Mouse (Mus musculus) G1E-ER4 (cell line): ENCODE measurements around the gene Diaph3. TPM values are rescaled to one million over a fixed set of nuclear protein-coding genes. Genes with fewer than 3 reads are reported as not detected.

Experiments
- GATA1 ChIP-seq: IDR thresholded peaks from one replicate; pipeline ENCODE4 v1.8.0; 2012; ENCODE audit warnings: low read length, inconsistent platforms
- polyA plus RNA-seq: library from polyadenylated mRNA; stranded (reverse); fragments of >175 nt; gene quantifications from 2 replicates; pipeline ENCODE4 v1.2.3, GENCODE M21; 2012

The Diaph3 gene
- polyA plus RNA-seq, 1 experiment, result 118 TPM

DNA sequence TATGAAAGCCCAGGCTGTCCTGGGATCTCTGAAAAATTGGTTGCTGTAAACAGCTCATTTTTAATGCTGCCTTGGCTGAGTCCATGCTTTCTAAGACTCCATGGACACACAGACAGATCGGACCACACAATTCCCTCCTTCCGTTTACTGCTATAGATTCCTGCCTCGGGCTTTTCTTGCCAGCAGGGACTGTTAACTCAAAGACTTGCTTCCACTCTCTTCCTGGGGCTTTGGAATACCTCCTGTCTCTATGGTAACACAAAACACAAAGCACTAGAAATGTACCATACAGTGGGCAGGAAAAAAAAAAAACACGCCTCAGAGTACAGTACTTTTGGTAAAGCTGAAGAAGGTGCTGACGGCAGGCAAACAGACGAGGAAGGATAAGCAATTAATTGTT is 464.0 kb downstream of the Diaph3 start:
- no peak for TF ChIP-seq GATA1

DNA sequence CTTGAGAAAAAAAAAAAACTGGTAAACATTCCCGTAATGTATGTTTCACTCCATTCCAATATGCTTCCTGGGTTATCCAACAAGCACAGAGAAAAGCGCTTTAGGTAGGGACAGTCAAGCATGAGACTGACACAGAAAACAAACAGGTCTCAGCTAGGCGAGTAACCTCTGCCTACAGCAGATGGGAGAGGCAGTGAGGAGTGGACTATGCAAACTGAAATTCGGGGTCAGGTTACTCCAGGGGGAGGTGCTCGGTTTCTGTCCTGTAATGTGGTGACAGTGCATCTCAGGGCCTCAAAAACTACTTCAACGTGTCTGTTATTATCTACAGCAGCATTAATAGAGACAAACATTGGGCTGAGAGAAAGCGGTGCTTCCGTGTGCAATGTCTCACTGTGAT is 465.7 kb downstream of the Diaph3 start:
- TF ChIP-seq GATA1, result no peak

DNA sequence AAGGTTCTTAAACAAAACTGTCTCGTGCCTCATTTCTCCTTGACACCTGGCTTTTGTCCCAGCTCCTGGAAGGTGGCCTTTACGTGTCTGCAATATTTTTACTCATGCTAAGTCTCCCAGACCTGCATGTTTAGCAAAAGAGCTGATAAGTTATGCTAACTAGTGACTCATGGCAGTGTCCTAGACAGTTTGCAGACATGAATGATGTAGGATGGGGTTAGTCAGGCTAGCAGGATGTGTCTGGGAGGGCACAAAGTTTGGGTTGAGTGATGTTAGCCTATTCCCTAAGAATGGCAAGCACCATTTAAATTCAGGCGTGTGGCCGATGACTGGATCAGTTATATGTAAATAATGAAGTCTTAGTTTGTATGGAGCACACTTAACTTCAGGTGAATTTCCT is 478.2 kb downstream of the Diaph3 start:
- TF ChIP-seq GATA1, result no peak

DNA sequence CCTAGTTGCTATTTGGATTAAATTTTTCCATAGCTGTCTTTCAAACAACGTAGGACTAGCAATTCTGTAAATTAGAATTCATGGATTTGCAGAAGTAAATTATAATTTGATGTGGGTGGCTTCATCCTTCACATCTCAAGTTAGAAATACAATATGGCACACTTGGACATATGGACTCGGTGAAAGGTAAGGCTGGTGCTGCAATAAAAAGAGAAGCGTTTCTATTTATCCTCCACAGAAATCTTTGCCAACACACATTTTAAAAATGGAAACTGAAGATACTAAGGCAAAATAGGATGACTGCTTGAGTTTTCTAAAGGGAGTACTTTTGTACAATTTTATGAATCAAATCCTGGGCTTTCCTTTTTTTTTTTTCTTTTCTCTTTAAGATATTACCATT is 480.5 kb downstream of the Diaph3 start:
- no peak for TF ChIP-seq GATA1

DNA sequence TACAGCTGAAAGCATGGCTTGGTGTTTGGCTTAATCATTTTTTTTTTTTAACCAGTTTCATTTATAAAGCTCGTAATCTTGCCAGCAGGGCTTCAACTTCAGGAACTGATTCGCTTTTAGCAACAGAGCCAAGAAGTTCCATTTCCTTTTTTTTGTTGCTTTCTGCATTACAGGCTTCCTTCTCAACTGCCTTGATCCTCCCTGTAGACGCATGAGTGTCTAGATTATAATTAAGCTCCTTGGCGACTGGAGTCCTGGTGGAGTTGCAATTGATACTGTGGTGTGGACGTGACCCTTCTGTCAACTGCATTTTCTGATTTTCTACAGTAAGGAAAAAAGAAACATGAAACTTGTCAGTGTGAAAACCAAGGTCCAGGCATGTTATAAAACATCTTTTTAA is 484.8 kb downstream of the Diaph3 start:
- no peak for TF ChIP-seq GATA1

DNA sequence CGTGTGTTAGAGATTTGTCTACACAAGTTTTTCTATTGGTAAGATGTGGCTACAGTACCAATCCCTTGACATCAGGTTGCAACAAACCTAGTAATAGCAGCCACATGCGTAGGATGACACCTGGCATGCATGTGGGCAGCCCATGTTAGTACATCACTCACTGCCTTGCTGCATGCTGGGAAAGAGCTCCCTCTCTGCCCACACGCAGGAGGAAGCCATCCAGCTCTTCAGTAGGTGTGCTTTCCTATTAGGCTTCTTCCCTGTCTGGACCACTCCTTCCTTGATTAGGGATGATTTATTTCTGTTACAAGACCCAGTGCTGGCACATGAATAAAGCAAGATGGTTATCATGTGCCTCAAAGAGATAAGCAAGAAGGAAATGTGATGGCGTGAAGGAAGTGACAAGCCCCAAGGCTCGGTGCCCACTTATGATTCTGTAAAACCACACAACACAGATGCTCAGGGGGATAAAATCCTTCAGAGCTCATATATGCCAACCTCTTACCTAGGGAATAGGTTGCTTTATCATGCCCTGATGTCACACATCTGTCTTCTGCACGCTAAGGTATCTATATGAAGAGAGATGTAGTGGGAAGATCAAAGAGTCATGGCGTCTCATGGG is 494.4 kb downstream of the Diaph3 start:
- TF ChIP-seq GATA1, result no peak

DNA sequence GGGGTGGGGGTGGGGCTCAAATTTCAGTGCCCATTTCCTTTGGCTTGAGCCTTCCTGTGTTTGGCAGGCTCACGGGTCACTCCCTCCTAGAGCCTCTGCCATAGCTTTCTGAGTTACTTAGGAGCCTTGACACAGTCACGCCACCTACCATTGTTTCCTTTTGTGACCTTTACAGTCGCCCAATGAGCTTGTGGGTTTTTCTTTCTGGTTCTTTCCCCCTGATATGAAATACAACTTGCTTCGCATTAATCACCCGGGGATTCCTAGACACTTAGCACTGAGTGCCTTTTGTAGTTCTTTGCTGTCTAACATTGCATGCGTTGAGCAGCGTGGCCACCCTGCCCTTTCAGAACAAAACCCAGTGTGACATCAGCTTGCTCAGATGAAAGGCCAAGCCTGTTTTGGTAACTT is 498.2 kb downstream of the Diaph3 start:
- TF ChIP-seq GATA1, result no peak

DNA sequence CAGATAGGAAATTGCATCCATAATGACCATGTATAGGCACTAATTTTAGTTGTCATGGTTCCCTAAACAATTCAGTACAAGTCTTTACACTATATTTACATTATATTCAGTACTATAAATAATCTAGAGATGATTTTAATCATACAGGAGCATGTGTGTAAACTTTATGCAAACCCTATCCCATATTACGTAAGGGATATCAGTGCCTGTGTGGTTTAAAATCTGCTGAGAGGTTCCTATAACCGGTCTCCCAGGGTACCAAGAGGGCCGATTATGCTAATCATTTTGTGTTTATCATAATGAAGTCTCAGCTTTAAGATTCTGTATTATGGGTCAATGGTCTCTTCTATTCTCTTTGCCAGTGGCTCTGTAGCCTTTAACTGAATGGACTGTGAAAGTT is 499.2 kb downstream of the Diaph3 start:
- TF ChIP-seq GATA1, result no peak

DNA sequence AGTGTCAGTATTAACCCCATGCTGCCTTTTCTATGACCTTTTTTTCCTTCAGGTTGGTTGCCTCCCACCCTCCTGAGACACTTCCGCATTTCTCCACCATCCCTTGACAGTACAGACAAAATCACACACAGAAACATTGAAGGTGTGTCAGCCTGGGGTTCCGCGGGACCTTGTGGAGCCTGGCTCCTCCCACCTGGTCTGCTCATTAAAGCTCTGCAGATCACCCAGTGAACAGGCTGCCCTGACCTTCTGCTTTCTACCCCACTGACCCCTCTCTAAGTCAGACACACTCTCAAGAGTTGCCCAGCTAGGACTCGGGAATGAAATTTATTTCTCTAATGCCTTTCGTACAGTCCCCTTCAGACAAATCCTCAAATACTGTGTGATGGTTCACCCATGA is 500.9 kb downstream of the Diaph3 start:
- no peak for TF ChIP-seq GATA1

DNA sequence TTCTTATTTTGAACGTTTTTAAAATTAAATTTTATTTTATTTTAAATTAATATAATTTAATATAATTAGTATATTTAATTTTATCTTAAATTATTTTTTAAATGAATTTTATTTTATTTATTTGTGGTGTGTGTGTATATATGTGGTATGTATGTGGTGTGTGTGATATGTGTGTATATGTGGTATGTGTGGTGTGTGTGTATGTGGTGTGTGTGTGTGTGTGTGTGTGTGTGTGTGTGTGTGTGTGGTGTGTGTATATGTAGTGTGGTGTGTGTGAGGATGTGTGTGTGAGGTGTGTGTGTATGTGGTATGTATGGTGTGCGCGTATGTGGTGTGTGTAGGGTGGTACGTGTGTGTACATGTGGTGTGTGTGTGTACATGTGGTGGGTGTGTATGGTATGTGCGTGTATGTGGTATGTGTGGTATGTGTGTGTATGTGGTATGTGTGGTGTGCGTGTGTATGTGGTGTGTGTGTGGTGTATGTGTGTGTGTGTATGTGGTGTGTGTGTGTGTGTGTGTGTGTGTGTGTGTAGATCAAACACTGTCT is 505.4 kb downstream of the Diaph3 start:
- no peak for TF ChIP-seq GATA1

DNA sequence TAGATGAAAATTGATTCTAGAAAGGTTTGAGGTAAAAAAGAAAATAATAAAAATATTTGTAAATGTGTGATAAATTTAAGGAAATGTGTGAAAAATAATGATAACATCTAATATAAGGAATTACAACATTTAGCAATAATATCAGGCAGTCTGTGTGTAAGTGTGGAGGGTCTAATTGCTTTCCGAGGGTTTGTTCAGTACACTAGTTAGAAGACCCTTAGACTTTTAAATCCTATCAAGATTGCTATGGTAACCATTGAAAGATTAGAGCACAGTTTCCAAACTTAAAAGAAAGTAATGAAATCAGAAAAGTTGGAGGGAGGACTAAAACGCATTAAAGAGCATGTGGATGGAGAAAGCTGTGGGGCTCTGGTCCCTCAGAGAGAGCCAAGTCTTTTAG is 506.0 kb downstream of the Diaph3 start:
- no peak for TF ChIP-seq GATA1

DNA sequence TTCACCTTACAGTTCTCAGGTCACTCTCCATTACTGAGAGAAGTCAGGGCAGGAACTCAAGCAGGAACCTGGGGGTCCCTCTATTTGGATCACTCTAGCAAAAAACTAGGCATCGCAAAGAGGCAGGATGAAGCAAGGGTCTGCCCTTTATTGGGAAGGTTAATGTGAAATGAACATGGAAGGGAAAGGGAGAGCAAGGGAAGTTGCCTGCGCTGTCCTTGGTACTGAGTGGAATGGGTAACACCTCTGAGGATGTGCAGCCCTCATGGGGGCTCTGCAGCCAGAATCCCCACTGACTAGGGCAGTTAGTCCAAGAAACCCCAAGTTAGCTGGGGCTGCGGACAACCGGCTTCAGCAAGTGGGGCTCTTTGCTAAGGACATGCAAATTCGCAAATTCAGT is 507.2 kb downstream of the Diaph3 start:
- no peak for TF ChIP-seq GATA1

DNA sequence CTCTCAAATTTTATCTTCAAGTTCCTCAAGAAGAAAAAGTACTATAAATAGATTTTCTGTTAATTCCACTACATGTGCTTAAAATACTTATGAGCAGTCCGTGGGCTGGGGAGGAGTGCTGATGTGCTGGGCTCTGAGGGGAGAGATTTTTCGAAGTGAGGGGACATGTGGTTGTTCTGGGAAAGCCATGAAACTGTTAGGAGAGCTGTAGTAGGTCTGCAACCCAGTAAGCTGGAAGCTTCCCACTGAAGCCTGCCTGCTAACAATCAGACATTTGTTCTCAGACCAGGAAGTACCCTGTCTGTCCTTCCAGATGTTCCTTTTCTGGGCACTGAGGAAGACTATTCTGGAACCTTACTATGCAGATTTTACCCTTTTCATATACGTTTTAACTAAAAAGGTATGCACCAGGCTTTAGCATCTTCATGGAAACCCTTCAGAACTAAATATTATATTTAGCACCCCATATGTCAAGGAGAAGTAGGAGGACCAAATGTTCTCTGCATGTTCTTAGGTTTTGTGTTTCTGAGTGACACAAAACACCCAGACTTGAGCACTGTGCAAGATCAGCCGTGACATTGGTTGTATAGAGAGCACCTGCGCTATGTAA is 516.1 kb downstream of the Diaph3 start:
- TF ChIP-seq GATA1, result no peak

DNA sequence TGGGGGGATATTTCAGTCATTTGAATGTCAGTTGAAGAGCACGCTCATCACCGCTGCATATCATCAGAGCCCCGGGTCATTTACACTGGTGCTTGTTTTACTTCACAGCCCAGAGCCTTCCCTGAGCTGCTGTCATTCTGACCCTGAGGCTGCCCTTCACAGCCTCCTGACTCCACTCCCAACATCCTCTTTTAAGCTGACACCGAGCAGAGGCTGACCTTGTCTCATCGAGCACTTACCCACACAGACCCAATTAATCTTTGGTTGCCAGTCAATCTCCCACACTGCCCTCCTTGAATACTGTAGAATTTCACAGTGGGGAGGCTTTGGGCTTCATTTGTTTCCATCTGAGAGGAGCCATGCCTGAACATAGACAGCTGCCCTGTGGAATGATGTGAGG is 521.4 kb downstream of the Diaph3 start:
- no peak for TF ChIP-seq GATA1
